ENCODE assay signal across 22 mouse cellular contexts in genomic region chr3:36045086-36045485, GRCm38 (mm10). TPM values are rescaled to one million over a fixed set of nuclear protein-coding genes. Genes with fewer than 3 reads are reported as not detected.
"Had no signal": no experiment of that assay in that cellular context is flagged by ENCODE, and none has a peak within 500 bp of the region (broad histone marks: within the 10 kb centered on the region; RNA-seq: fewer than 3 reads in every experiment).

No protein-coding gene starts in this region.

- H3K27me3 ChIP-seq: lung, embryonic 15.5 days; midbrain, embryonic 13.5 days; midbrain, embryonic 15.5 days; neural tube, embryonic 12.5 days; stomach, embryonic 15.5 days had no signal

- H3K4me3 ChIP-seq: lung, embryonic 15.5 days; megakaryocyte, embryonic 14.5 days; midbrain, embryonic 13.5 days; midbrain, embryonic 15.5 days; neural tube, embryonic 12.5 days; stomach, embryonic 15.5 days had no signal

- H3K4me2 ChIP-seq: lung, embryonic 15.5 days; midbrain, embryonic 11.5 days; midbrain, embryonic 13.5 days; midbrain, embryonic 15.5 days; neural tube, embryonic 12.5 days; stomach, embryonic 15.5 days had no signal

- H3K9me3 ChIP-seq: lung, embryonic 15.5 days; megakaryocyte, embryonic 14.5 days; midbrain, embryonic 13.5 days; midbrain, embryonic 15.5 days; neural tube, embryonic 12.5 days; stomach, embryonic 15.5 days had no signal

- H3K27ac ChIP-seq: lung, embryonic 15.5 days; macrophage; midbrain, embryonic 13.5 days; midbrain, embryonic 15.5 days; neural tube, embryonic 12.5 days; stomach, embryonic 15.5 days; stomach, postnatal 0 days had no signal

- H3K4me1 ChIP-seq: lung, embryonic 15.5 days; megakaryocyte, embryonic 14.5 days; midbrain, embryonic 13.5 days; midbrain, embryonic 15.5 days; neural tube, embryonic 12.5 days; stomach, embryonic 15.5 days had no signal

- ATAC-seq: lung, postnatal 0 days; midbrain, embryonic 13.5 days; midbrain, embryonic 15.5 days had no signal

- H3K9ac ChIP-seq: lung, embryonic 15.5 days; midbrain, embryonic 13.5 days; midbrain, embryonic 15.5 days; neural tube, embryonic 12.5 days; stomach, embryonic 15.5 days had no signal

- H3K36me3 ChIP-seq: lung, embryonic 15.5 days; midbrain, embryonic 13.5 days; midbrain, embryonic 15.5 days; neural tube, embryonic 12.5 days; stomach, embryonic 15.5 days had no signal

- DNase-seq: lung, adult 2 months; lung, postnatal 14 days; lung, postnatal 36 days; right cerebral cortex, postnatal 14 days; thymus, adult 2 months; thymus, postnatal 25 days; thymus, postnatal 4 days had no signal

RNA-seq across cellular contexts. Expression of gene Ccdc144b, which starts 8.3 kb away (rescaled TPM):
- total RNA-seq: megakaryocyte progenitor cell, adult 5-6 weeks; midbrain, postnatal 0 days; monocyte, adult 5-6 weeks had no signal
- polyA plus RNA-seq: lung, adult 2 months; lung, embryonic 15.5 days; lung, postnatal 0 days; macrophage; midbrain, embryonic 11.5 days; midbrain, embryonic 13.5 days; midbrain, embryonic 15.5 days; neural tube, embryonic 12.5 days; neural tube, embryonic 14.5 days; spleen, adult 2 months; stomach, embryonic 15.5 days; stomach, postnatal 0 days had no signal
